Mouse (Mus musculus): ENCODE data around the gene Cdc42bpg. TPM values are rescaled to one million over a fixed set of nuclear protein-coding genes. Genes with fewer than 3 reads are reported as not detected.
A peak's percentile ranks its signal among the peaks of the same experiment; 100 is the strongest.
"Not testable (repeated sequence)": the region's sequence is repeated elsewhere in the genome, so short reads cannot be mapped to it uniquely, and the experiment has no call there.

Cdc42bpg gene
- total RNA-seq, 2 experiments from 2014 or later = 10.9 to 11.9 TPM

GRCm38 (mm10) chr19:6292262-6292661 lies 14.0 kb upstream of the Cdc42bpg start:
- intact Hi-C loops (cut with DNase I) = no loop called here

GRCm38 (mm10) chr19:6294301-6294700 lies 12.0 kb upstream of the Cdc42bpg start:
- intact Hi-C loops (cut with DNase I) = no loop called here
- no peak for DNase-seq

More at GRCm38 (mm10) chr19:6292262-6292661, 14.0 kb upstream of the Cdc42bpg start:
- no peak for DNase-seq

- intact Hi-C loops (cut with DNase I) = no loop called here
- DNase-seq = peak in 1 of 2 experiments; percentile 6
These were observed 9.6 kb upstream of the Cdc42bpg start for GRCm38 (mm10) chr19:6296551-6297210.

GRCm38 (mm10) chr19:6297641-6298040 lies 8.6 kb upstream of the Cdc42bpg start:
- intact Hi-C loops (cut with DNase I) = no loop called here
- peak in 1 of 2 experiments; percentile 49 for DNase-seq

GRCm38 (mm10) chr19:6299003-6299402 lies 7.3 kb upstream of the Cdc42bpg start:
- intact Hi-C loops (cut with DNase I) = no loop called here
- peak in 1 of 2 experiments; percentile 8 for DNase-seq

GRCm38 (mm10) chr19:6299450-6300267 lies 6.6 kb upstream of the Cdc42bpg start:
- intact Hi-C loops (cut with DNase I) = loop anchor here (1.0 kb wide), 1 partner anchor 11 kb away; no protein-coding TSS in a partner anchor
- DNase-seq = peak in 1 of 2 experiments; percentile 59

- peak in 1 of 2 experiments; percentile 67 for DNase-seq
- intact Hi-C loops (cut with DNase I) = loop anchor here (1.0 kb wide), 1 partner anchor 12 kb away; no protein-coding TSS in a partner anchor
These were observed 5.8 kb upstream of the Cdc42bpg start for GRCm38 (mm10) chr19:6300402-6300841.

- DNase-seq = no peak
- intact Hi-C loops (cut with DNase I) = no loop called here
These were observed 4.1 kb upstream of the Cdc42bpg start for GRCm38 (mm10) chr19:6302114-6302513.

- intact Hi-C loops (cut with DNase I) = no loop called here
- peak in 1 of 2 experiments; percentile 72 for DNase-seq
These were observed 3.7 kb upstream of the Cdc42bpg start for GRCm38 (mm10) chr19:6302522-6302921.

- peak in 1 of 2 experiments; percentile 23 for DNase-seq
- intact Hi-C loops (cut with DNase I) = loop anchor here (1.0 to 2.0 kb wide), 2 partner anchors 36 to 161 kb away; no protein-coding TSS in a partner anchor
These were observed 2.4 kb upstream of the Cdc42bpg start for GRCm38 (mm10) chr19:6303831-6304230.

GRCm38 (mm10) chr19:6304787-6305516 lies 1.3 kb upstream of the Cdc42bpg start:
- DNase-seq = peak; percentile 94
- intact Hi-C loops (cut with DNase I) = loop anchor here (1.0 to 2.0 kb wide), 3 partner anchors 26 to 162 kb away; no protein-coding TSS in a partner anchor

- DNase-seq = no peak
- intact Hi-C loops (cut with DNase I) = loop anchor here (1.0 to 2.0 kb wide), 2 partner anchors 26 to 163 kb away; no protein-coding TSS in a partner anchor
These were observed 640 bp upstream of the Cdc42bpg start for GRCm38 (mm10) chr19:6305517-6306115.

GRCm38 (mm10) chr19:6306586-6306985 lies 330 bp downstream of the Cdc42bpg start:
- DNase-seq = peak; percentile 80 to 84
- intact Hi-C loops (cut with DNase I) = no loop called here

GRCm38 (mm10) chr19:6307733-6308531 lies 1.7 kb downstream of the Cdc42bpg start:
- DNase-seq = peak in 1 of 2 experiments; percentile 5
- intact Hi-C loops (cut with DNase I) = no loop called here

- intact Hi-C loops (cut with DNase I) = no loop called here
- DNase-seq = no peak
These were observed 3.9 kb downstream of the Cdc42bpg start for GRCm38 (mm10) chr19:6310181-6310580.

GRCm38 (mm10) chr19:6311783-6312182 lies 5.5 kb downstream of the Cdc42bpg start:
- DNase-seq; intact Hi-C loops (cut with DNase I): not testable (repeated sequence)

GRCm38 (mm10) chr19:6313796-6314195 lies 7.5 kb downstream of the Cdc42bpg start:
- intact Hi-C loops (cut with DNase I) = no loop called here

GRCm38 (mm10) chr19:6314513-6314912 lies 8.3 kb downstream of the Cdc42bpg start:
- intact Hi-C loops (cut with DNase I) = no loop called here
- no peak for DNase-seq

More at GRCm38 (mm10) chr19:6313796-6314195, 7.5 kb downstream of the Cdc42bpg start:
- DNase-seq = no peak

GRCm38 (mm10) chr19:6315573-6315972 lies 9.3 kb downstream of the Cdc42bpg start:
- intact Hi-C loops (cut with DNase I) = no loop called here
- no peak for DNase-seq
